Mouse (Mus musculus): ENCODE data around the gene Tmem60. TPM values are rescaled to one million over a fixed set of nuclear protein-coding genes. Genes with fewer than 3 reads are reported as not detected.
A peak's percentile ranks its signal among the peaks of the same experiment; 100 is the strongest.

Gene Tmem60
- total RNA-seq, 2 experiments from 2014 or later = 23.8 to 24.1 TPM

GRCm38 (mm10) chr5:20905437-20905836 lies 23.4 kb downstream of the Tmem60 start:
- intact Hi-C loops (cut with DNase I) = no loop called here
- DNase-seq = no peak

DNA sequence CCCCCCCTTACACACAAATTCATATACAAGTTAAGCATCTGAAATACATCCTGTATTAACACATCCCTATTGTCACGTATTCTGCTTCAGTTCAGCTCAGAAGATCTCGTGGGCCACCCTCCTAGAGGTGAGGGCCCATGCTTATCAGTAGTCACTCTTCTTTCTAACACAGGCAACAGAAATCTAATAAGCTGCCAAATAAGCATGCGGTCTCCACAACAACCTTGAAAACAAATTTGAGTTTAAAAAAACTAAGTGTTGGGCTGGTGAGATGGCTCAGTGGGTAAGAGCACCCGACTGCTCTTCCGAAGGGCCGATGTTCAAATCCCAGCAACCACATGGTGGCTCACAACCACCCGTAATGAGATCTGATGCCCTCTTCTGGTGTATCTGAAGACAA lies 24.2 kb downstream of the Tmem60 start:
- intact Hi-C loops (cut with DNase I) = no loop called here
- DNase-seq = no peak

DNA sequence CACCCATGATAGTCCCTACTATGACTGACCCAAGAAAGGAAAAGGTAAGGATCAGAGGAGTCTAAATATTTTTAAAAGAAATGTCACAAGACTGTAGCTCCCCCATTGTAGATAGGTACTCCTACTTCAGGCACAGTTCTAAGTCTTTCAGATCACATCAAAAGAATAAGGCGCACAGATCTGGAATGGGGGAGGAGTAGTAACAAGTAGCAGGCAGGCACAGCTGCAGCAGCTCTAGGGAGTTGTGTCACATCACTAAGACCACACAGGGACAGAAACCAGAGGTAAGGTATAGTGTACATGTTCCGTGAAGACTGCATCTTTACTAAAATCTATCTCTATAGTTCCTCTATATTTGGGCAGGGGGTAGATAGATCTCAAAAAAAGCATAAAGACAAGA lies 29.8 kb downstream of the Tmem60 start:
- DNase-seq = no peak
- intact Hi-C loops (cut with DNase I) = loop anchor here (5.0 to 10.0 kb wide), 2 partner anchors 231 to 353 kb away; no protein-coding TSS in a partner anchor

GRCm38 (mm10) chr5:20913372-20914275 lies 31.6 kb downstream of the Tmem60 start:
- peak; percentile 66 to 73 for DNase-seq
- intact Hi-C loops (cut with DNase I) = loop anchor here (1.0 to 10.0 kb wide), 4 partner anchors 38 to 351 kb away; no protein-coding TSS in a partner anchor

DNA sequence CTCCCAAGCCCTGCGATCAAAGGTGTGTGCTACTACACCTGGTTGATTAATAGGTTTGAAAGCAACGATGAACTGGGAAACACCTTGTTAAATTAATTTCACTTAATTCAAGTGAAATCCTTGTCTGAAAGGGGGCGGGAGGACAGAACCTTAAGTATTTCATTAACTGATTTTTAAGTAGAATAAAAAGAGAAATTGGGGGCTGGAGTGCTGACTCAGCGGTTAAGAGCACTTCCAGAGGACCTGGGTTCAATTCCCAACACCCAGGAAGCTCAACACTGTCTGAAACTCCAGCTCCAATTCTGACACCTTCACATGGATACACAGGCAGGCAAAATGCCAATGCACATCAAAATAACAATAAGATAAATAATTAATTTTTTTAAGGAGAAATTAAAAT lies 37.0 kb downstream of the Tmem60 start:
- intact Hi-C loops (cut with DNase I) = loop anchor here (5.0 to 10.0 kb wide), 2 partner anchors 138 to 346 kb away; partner anchors contain the start of gene Ptpn12

DNA sequence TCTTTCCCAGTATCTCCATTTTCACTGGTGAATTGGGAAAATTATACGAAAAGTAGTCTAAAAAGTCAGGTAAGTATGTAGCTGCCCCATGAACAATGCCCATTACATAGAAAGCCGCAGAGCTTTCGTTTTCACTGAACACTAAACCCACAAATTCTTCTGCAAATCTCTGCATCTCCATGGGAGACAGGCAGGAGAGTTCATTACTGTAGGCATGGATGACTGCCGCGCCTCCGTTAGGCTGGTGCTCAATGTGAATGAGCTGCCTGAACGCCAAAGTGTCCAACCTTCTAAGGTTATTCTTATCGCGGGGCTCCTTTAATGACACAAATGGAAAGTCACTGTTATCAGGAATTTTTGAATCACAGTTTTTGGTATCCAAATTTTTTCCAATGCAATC lies 37.6 kb downstream of the Tmem60 start:
- intact Hi-C loops (cut with DNase I) = loop anchor here (5.0 to 10.0 kb wide), 2 partner anchors 138 to 345 kb away; partner anchors contain the start of gene Ptpn12
- DNase-seq = no peak

More for the DNA sequence above, 37.0 kb downstream of the Tmem60 start:
- DNase-seq = no peak

GRCm38 (mm10) chr5:20924608-20925007 lies 42.6 kb downstream of the Tmem60 start:
- no peak for DNase-seq
- intact Hi-C loops (cut with DNase I) = no loop called here

- intact Hi-C loops (cut with DNase I) = no loop called here
Observed at GRCm38 (mm10) chr5:20925451-20925850, 43.5 kb downstream of the Tmem60 start.

DNA sequence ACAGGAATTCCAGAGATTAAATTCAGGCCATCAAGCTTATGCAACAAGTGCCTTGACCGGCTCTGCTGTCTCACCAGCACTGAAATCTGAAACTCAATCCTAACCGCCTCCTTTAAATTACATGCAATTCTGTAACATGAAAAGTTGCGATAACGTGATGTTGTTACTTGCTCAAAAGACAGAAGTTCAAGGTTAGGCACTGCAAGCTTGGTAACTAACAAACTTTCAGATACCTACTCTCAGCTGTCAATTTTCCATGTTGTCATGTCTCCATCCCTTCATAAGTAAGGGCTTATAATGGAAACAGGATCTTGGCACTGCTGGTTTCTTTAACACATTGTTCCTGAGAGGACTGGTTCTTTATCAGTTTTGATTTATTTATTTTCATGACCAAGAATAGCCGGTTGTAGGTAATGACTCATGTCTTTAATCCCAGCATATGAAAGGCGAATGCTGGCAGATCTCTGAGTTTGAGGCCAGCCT lies 47.7 kb downstream of the Tmem60 start:
- intact Hi-C loops (cut with DNase I) = no loop called here
- DNase-seq = no peak

More at GRCm38 (mm10) chr5:20925451-20925850, 43.5 kb downstream of the Tmem60 start:
- DNase-seq = no peak

DNA sequence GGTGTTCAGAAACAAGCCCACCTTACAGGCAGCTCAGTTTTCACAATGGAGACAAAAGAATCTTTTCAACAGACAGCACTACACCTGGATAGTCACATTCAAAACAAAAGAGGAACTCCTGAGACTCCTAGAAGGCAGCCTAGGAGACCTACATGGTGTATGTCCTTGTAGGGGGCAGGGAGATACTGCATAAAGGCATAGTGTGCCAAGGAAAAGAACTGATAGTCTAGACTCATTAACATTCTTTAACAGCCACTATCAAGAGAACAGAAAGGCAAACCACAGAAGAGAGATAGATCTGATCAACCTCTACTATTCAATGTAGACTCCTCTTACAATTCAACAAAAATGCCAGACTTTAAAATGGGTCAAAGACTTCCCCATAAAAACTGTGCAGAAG lies 48.4 kb downstream of the Tmem60 start:
- DNase-seq = no peak
- intact Hi-C loops (cut with DNase I) = no loop called here

- DNase-seq = no peak
- intact Hi-C loops (cut with DNase I) = no loop called here
Observed at GRCm38 (mm10) chr5:20931300-20931699, 49.3 kb downstream of the Tmem60 start.

GRCm38 (mm10) chr5:20932585-20932984 lies 50.6 kb downstream of the Tmem60 start:
- no peak for DNase-seq
- intact Hi-C loops (cut with DNase I) = no loop called here

GRCm38 (mm10) chr5:20935934-20936333 lies 53.9 kb downstream of the Tmem60 start:
- DNase-seq = no peak
- intact Hi-C loops (cut with DNase I) = no loop called here

Other genes with a start within 250 kb of the Tmem60 start
- gene Phtf2, start 67 bp upstream of the Tmem60 start, total RNA-seq (2021) = 10 to 100 TPM; 72.4 to 78.3 TPM
- gene Rsbn1l, start 74.2 kb downstream of the Tmem60 start, total RNA-seq (2021) = 10 to 100 TPM; 13.6 to 15.2 TPM
- gene Ptpn12, start 173.7 kb downstream of the Tmem60 start, total RNA-seq (2021) = 10 to 100 TPM; 31.3 to 33.2 TPM

Data from heart, postnatal 36 days (tissue).